Mouse (Mus musculus): ENCODE measurements around the gene Stk10. TPM values are rescaled to one million over a fixed set of nuclear protein-coding genes. Genes with fewer than 3 reads are reported as not detected.
A peak's percentile ranks its signal among the peaks of the same experiment; 100 is the strongest.

Stk10 gene
- polyA plus RNA-seq, 1 experiment from 2014 or later = 2.6 TPM

DNA sequence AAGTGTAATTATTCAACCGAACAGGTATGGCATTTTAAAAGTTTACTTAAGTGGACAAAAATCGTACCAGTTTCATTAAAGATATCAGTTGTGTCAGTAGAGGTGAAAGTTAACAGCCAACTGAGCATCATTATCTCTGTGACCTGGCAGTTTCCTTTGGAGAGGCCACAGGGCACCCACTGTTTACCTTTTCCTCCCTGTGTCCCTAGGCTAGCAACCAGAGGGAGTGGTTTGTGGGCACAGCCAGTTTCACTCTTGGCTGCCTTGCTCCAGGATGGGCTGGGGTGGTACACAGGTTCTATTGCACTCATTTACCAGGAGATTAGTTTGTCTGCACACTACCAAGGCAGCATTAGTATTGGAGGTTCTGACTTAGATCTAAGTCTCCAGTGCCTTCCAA is 101.0 kb downstream of the Stk10 start:
- 94% methylated on average over 2 of the region's 2 CpGs for WGBS

DNA sequence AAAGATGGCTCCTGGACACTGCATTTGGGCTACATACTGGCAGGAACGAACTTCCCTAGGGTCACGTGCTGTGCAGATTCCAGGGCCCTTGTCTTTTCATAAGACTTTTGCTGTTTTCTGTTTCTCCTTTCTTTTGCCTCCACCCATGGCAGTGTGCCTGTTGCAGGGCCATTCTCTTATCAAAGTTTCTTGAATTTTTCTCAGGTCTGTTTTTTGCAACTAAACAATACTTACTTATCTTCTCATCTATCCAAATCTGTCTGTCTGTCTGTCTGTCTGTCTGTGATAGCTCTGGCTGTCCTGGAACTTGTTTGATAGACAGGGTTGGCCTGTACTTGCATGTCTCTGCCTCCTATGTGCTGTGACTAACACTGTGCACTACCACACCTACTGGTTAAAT is 101.7 kb downstream of the Stk10 start:
- Histone ChIP-seq H3K9ac (no peak overlapping the region), H3K36me3 (no peaks in the 10 kb centered on the region), H3K9me3 (no peaks in the 10 kb centered on the region), H3K27me3 (no peaks in the 10 kb centered on the region), H3K4me2 (no peak overlapping the region), H3K27ac (replicated peaks) (no peak overlapping the region), H3K4me3 (no peak overlapping the region), H3K4me1 (replicated peaks) (no peaks in the 10 kb centered on the region)
- WGBS = 66% methylated on average over 2 of the region's 2 CpGs
- ATAC-seq (ENCODE audit: low read depth) = no peak

More for the DNA sequence above, 101.0 kb downstream of the Stk10 start:
- no peaks in the 10 kb centered on the region for H3K4me1 ChIP-seq (replicated peaks)
- H3K4me3 ChIP-seq = no peak overlapping the region
- no peak overlapping the region for H3K9ac ChIP-seq
- H3K36me3 ChIP-seq = no peaks in the 10 kb centered on the region
- no peak overlapping the region for H3K27ac ChIP-seq (replicated peaks)
- ATAC-seq (ENCODE audit: low read depth) = no peak
- H3K9me3 ChIP-seq = no peaks in the 10 kb centered on the region
- no peaks in the 10 kb centered on the region for H3K27me3 ChIP-seq
- H3K4me2 ChIP-seq = no peak overlapping the region

DNA sequence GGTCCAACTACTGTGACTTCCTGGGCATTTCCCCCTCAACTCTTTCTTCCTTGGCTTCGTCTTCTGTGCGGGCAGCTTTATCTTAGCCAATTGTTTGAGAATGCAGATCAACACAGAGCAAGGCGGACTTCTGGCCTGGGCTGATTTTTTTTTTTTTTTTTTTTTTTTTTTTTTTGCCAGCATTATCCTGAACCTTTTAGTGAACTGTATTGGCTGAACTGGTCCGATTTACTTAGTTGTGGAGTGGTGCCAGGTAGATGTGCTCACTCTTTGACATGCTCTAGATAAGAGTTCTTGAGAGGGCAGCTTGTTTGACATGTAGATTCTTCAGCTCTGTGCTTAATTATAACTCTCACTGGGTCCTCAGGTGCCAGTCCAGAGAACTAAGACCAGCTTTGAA is 103.2 kb downstream of the Stk10 start:
- Histone ChIP-seq H3K4me2 (no peak overlapping the region), H3K9ac (no peak overlapping the region), H3K36me3 (no peaks in the 10 kb centered on the region), H3K4me1 (replicated peaks) (peaks cover 6% of the 10 kb centered on the region), H3K9me3 (no peaks in the 10 kb centered on the region), H3K4me3 (no peak overlapping the region), H3K27ac (replicated peaks) (no peak overlapping the region), H3K27me3 (no peaks in the 10 kb centered on the region)
- no peak for ATAC-seq (ENCODE audit: low read depth)
- WGBS = 78% methylated on average over 4 of the region's 4 CpGs

- Histone ChIP-seq H3K36me3 (no peaks in the 10 kb centered on the region), H3K9ac (0 out of 2 replicates have a peak overlapping the region, but pooled peaks have one; percentile 17), H3K27ac (replicated peaks) (no peak overlapping the region), H3K4me1 (replicated peaks) (peaks cover 15% of the 10 kb centered on the region), H3K27me3 (no peaks in the 10 kb centered on the region), H3K4me3 (no peak overlapping the region), H3K4me2 (no peak overlapping the region), H3K9me3 (no peaks in the 10 kb centered on the region)
- no peak for ATAC-seq (ENCODE audit: low read depth)
- WGBS = 89% methylated on average over 8 of the region's 8 CpGs
Observed at GRCm38 (mm10) chr11:32638521-32639255, 105.6 kb downstream of the Stk10 start.

GRCm38 (mm10) chr11:32640617-32641016 is 107.5 kb downstream of the Stk10 start:
- no peak for ATAC-seq (ENCODE audit: low read depth)
- no peak overlapping the region for H3K27ac ChIP-seq (replicated peaks)
- no peaks in the 10 kb centered on the region for H3K36me3 ChIP-seq
- no peak overlapping the region for H3K4me3 ChIP-seq
- no peaks in the 10 kb centered on the region for H3K27me3 ChIP-seq
- H3K9ac ChIP-seq = no peak overlapping the region
- WGBS = 91% methylated on average over 4 of the region's 4 CpGs
- H3K9me3 ChIP-seq = no peaks in the 10 kb centered on the region
- no peak overlapping the region for H3K4me2 ChIP-seq
- peaks cover 29% of the 10 kb centered on the region for H3K4me1 ChIP-seq (replicated peaks)

DNA sequence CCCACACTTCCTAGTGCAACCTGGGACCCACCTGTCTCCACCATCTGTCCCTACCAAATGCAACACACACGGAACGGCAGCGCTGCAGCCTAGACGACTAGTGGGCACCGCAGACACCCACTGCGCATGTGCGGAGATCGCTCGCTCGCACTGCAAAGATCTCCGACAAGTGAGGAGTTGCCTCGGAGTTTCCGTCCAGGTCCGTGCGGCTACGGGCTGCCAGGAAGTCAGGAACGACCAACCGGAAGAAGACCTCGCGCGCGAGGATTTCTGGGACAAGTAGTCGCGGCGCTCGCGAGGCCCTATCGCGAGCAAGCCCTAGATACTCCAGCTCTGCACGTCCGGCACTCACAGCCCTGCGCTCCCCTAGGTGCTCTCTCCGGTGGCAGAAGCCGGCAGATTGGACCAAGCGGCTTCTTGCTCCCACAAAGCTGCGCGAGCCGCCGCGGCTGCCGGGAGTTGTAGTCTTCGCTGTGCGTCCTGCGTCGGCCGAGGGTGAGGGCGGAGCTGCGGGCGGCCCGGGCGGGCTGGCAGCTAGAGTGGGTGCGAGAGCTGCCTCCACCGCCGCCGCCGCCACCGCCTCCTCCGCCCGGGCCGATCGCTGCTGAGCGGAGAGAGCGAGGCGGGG is 109.3 kb downstream of the Stk10 start, which contains the start of gene Fbxw11:
Gene Fbxw11, plus strand, starts transcription at position 476 of the 628 bp plus-strand sequence.
- Histone ChIP-seq H3K36me3 (no peaks in the 10 kb centered on the region), H3K4me3 (peak within 1 kb of the TSS; percentile 97), H3K27me3 (no peaks in the 10 kb centered on the region), H3K27ac (replicated peaks) (peak within 1 kb of the TSS; percentile 99), H3K4me1 (replicated peaks) (peaks cover 33% of the 10 kb centered on the region), H3K9me3 (no peaks in the 10 kb centered on the region), H3K9ac (peak within 1 kb of the TSS; percentile 98), H3K4me2 (peak within 1 kb of the TSS; percentile 79)
- under 1% methylated on average over 60 of the region's 64 CpGs for WGBS
- peak; percentile 96 for ATAC-seq (ENCODE audit: low read depth)

- H3K27me3 ChIP-seq = no peaks in the 10 kb centered on the region
- H3K36me3 ChIP-seq = no peaks in the 10 kb centered on the region
- WGBS = under 1% methylated on average over 50 of the region's 54 CpGs
- peaks cover 38% of the 10 kb centered on the region for H3K4me1 ChIP-seq (replicated peaks)
- peak overlapping the region; percentile 99 for H3K27ac ChIP-seq (replicated peaks)
- H3K4me2 ChIP-seq = peak overlapping the region; percentile 79
- peak overlapping the region; percentile 98 for H3K9ac ChIP-seq
- peak overlapping the region; percentile 97 for H3K4me3 ChIP-seq
- no peaks in the 10 kb centered on the region for H3K9me3 ChIP-seq
- peak; percentile 67 for ATAC-seq (ENCODE audit: low read depth)
Observed at GRCm38 (mm10) chr11:32642899-32643886, 110.1 kb downstream of the Stk10 start.

DNA sequence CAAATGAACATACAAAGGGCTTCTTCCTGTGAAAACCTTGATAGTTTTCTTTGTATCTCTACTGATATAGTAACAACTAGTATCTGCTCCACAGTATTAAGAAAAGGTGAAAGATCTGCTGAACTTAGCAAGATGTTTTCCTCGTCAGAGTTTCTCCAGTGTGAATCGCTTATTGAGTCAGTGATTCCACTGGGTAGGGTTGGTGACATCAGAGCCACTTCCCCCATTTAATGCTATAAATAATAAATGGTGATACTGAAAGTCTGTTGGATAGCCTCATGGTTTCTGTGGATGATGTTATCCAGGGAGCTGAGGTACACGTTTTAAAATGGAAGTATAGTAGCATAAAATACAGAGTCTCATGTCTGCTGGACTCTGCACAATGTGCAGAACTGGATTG is 110.9 kb downstream of the Stk10 start:
- peaks cover 40% of the 10 kb centered on the region for H3K4me1 ChIP-seq (replicated peaks)
- 34% methylated on average over 3 of the region's 3 CpGs for WGBS
- no peaks in the 10 kb centered on the region for H3K36me3 ChIP-seq
- H3K9me3 ChIP-seq = no peaks in the 10 kb centered on the region
- H3K4me2 ChIP-seq = peak overlapping the region; percentile 79
- H3K9ac ChIP-seq = peak overlapping the region; percentile 98
- peak overlapping the region; percentile 97 for H3K4me3 ChIP-seq
- H3K27me3 ChIP-seq = no peaks in the 10 kb centered on the region
- no peak for ATAC-seq (ENCODE audit: low read depth)
- peak overlapping the region; percentile 99 for H3K27ac ChIP-seq (replicated peaks)

DNA sequence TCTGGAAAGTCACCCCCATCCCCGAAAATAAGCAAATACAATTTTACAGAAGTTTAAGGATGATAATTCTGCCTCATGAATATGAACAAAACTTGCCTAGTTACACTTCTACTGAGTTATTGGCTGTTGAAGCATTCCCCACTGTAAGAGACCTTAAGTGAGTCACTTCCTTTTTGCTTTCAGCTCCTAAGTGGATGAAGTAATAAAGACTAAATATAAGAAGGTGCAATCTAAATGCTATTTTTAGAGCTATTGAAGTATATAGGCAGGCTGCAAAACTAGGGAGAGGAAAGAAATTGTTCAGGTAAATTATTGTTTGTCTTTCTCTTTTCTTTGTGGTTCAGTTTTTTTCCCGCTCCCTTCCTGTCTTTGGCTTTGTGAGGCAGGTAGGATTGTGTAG is 114.2 kb downstream of the Stk10 start:
- no peak overlapping the region for H3K9ac ChIP-seq
- no peak overlapping the region for H3K27ac ChIP-seq (replicated peaks)
- ATAC-seq (ENCODE audit: low read depth) = no peak
- no peak overlapping the region for H3K4me3 ChIP-seq
- H3K36me3 ChIP-seq = no peaks in the 10 kb centered on the region
- 85% methylated on average over 2 of the region's 2 CpGs for WGBS
- H3K9me3 ChIP-seq = no peaks in the 10 kb centered on the region
- H3K4me2 ChIP-seq = no peak overlapping the region
- H3K4me1 ChIP-seq (replicated peaks) = peaks cover 44% of the 10 kb centered on the region
- no peaks in the 10 kb centered on the region for H3K27me3 ChIP-seq

- ATAC-seq (ENCODE audit: low read depth) = no peak
- no peak overlapping the region for H3K4me2 ChIP-seq
- no peaks in the 10 kb centered on the region for H3K9me3 ChIP-seq
- H3K4me3 ChIP-seq = no peak overlapping the region
- peaks cover 37% of the 10 kb centered on the region for H3K4me1 ChIP-seq (replicated peaks)
- no peaks in the 10 kb centered on the region for H3K27me3 ChIP-seq
- H3K27ac ChIP-seq (replicated peaks) = no peak overlapping the region
- H3K9ac ChIP-seq = no peak overlapping the region
- no peaks in the 10 kb centered on the region; the same call in 1 of the 2 replicates for H3K36me3 ChIP-seq
Observed at GRCm38 (mm10) chr11:32650236-32650749, 117.2 kb downstream of the Stk10 start.

DNA sequence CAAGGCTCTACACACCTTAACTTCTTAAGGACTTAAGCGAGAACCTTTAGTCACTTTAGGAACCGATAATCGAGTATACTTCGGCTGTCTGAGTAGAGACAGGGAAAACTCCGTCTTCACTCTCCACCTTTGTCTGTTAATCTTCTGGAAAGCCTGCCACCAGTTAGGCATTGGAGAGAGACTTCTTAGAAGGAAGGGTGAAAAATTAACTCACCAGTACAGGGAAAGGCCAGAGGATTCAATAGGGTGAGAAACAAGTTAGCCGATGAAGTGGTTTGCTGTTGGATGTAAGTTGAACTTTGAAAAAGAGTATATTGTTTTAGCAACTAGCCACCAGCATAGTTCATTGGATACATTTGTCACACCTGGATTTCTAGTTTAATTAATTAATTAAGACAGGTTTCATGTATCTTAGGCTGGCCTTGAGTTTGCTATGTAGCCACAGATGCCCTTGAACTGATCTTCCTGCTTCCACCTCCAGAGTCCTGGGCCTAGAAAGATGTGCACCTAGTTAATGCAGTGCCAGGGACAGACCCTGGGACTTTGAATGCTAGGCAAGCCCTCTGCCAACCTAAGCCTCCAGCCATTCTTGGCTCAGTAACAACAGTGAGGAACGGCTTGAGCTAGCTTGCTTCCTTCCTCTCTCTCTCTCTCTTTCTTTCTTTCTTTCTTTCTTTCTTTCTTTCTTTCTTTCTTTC is 117.9 kb downstream of the Stk10 start:
- ATAC-seq (ENCODE audit: low read depth) = no peak
- Histone ChIP-seq H3K27ac (replicated peaks) (no peak overlapping the region), H3K4me1 (replicated peaks) (peaks cover 40% of the 10 kb centered on the region), H3K9ac (no peak overlapping the region), H3K4me2 (no peak overlapping the region), H3K36me3 (no peaks in the 10 kb centered on the region; the same call in 1 of the 2 replicates), H3K9me3 (no peaks in the 10 kb centered on the region), H3K27me3 (no peaks in the 10 kb centered on the region), H3K4me3 (no peak overlapping the region)
- 91% methylated on average over 7 of the region's 7 CpGs for WGBS
